In the genomic region with DNA sequence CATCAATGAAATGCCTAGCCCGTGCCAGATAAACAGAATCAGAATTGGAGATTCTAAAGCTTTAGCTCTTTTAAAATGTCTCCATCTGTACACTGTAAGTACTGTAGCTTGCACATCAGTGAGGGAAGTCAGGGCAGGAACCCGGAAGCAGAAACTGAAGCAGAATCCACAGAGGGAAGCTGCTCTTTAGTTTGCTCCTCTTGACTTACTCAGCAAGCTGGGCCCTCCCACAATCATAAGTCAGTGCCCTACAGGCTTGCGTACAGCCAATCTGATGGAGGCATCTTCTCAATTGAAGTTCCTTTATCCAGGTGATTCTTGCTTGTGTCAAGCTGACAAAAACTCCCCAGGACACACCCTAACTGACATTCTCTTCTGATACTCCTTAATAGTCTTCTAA, we compare ENCODE assay signal across 29 mouse cellular contexts. TPM values are rescaled to one million over a fixed set of nuclear protein-coding genes. Genes with fewer than 3 reads are reported as not detected.
DNase-seq lines count a peak whose midpoint lies in the region; ATAC-seq and TF ChIP-seq lines count a peak whose summit lies in the region.
"Had no signal": no experiment of that assay in that cellular context is flagged by ENCODE, and none has a peak within 500 bp of the region (broad histone marks: within the 10 kb centered on the region; RNA-seq: fewer than 3 reads in every experiment).

No protein-coding gene starts in this region.

- ATAC-seq in liver, embryonic 13.5 days (ENCODE audit: low read depth) = no peak
- ATAC-seq in liver, postnatal 0 days = no peak
- ATAC-seq in liver, embryonic 16.5 days (ENCODE audit: low read depth) = no peak
- ATAC-seq in kidney, embryonic 16.5 days (ENCODE audit: low FRiP score, low TSS enrichment) = no peak
- ATAC-seq: forebrain, embryonic 14.5 days; forebrain, postnatal 0 days; hindbrain, embryonic 16.5 days had no signal

- no peak overlapping the region for H3K4me3 ChIP-seq in heart, embryonic 10.5 days
- H3K4me3 ChIP-seq in liver, embryonic 13.5 days (replicated peaks) = no peak overlapping the region
- no peak overlapping the region for H3K4me3 ChIP-seq in liver, postnatal 0 days (ENCODE audit: low read depth, low read length)
- H3K4me3 ChIP-seq in bone marrow macrophage, adult 2 months (ENCODE audit: insufficient read depth, low read length) = no peak overlapping the region
- no peak overlapping the region for H3K4me3 ChIP-seq in liver, embryonic 16.5 days (ENCODE audit: low read depth, low read length)
- no peak overlapping the region for H3K4me3 ChIP-seq in kidney, embryonic 16.5 days (ENCODE audit: low read length)
- H3K4me3 ChIP-seq: embryonic facial prominence, embryonic 12.5 days; embryonic facial prominence, embryonic 15.5 days; gastrocnemius, adult 2 months; heart, embryonic 12.5 days; heart, embryonic 15.5 days; hindbrain, embryonic 10.5 days; hindbrain, embryonic 13.5 days had no signal

- TF ChIP-seq CTCF in liver, postnatal 0 days (IDR thresholded peaks at IDR 0.05; ENCODE audit: low read depth) = no peak
- TF ChIP-seq CTCF in bone marrow macrophage, adult 2 months (IDR thresholded peaks at IDR 0.05; ENCODE audit: low read depth, low read length) = no peak

- no peaks in the 10 kb centered on the region for H3K36me3 ChIP-seq in heart, embryonic 10.5 days
- no peaks in the 10 kb centered on the region for H3K36me3 ChIP-seq in liver, embryonic 13.5 days
- H3K36me3 ChIP-seq in liver, postnatal 0 days (replicated peaks; ENCODE audit: insufficient read depth, low read length) = no peaks in the 10 kb centered on the region
- no peaks in the 10 kb centered on the region for H3K36me3 ChIP-seq in liver, embryonic 16.5 days (ENCODE audit: control insufficient read depth, insufficient read depth)
- H3K36me3 ChIP-seq in kidney, embryonic 16.5 days (ENCODE audit: insufficient read depth, low read length) = no peaks in the 10 kb centered on the region
- H3K36me3 ChIP-seq: embryonic facial prominence, embryonic 12.5 days; embryonic facial prominence, embryonic 15.5 days; G1E; heart, embryonic 12.5 days; heart, embryonic 15.5 days; hindbrain, embryonic 10.5 days; hindbrain, embryonic 13.5 days had no signal

- no peak overlapping the region for H3K4me2 ChIP-seq in liver, embryonic 13.5 days
- H3K4me2 ChIP-seq in liver, postnatal 0 days (ENCODE audit: low read depth, low read length) = no peak overlapping the region
- H3K4me2 ChIP-seq in liver, embryonic 16.5 days (ENCODE audit: low read depth, low read length) = no peak overlapping the region
- no peak overlapping the region for H3K4me2 ChIP-seq in kidney, embryonic 16.5 days (replicated peaks; ENCODE audit: low read depth, low read length)
- H3K4me2 ChIP-seq: embryonic facial prominence, embryonic 12.5 days; embryonic facial prominence, embryonic 15.5 days; heart, embryonic 12.5 days; heart, embryonic 15.5 days; hindbrain, embryonic 13.5 days had no signal

- no peak overlapping the region for H3K9ac ChIP-seq in liver, embryonic 13.5 days
- H3K9ac ChIP-seq in liver, postnatal 0 days (replicated peaks) = no peak overlapping the region
- H3K9ac ChIP-seq in liver, embryonic 16.5 days (ENCODE audit: low read depth, low read length) = no peak overlapping the region
- no peak overlapping the region for H3K9ac ChIP-seq in kidney, embryonic 16.5 days (replicated peaks; ENCODE audit: low read length)
- H3K9ac ChIP-seq: embryonic facial prominence, embryonic 12.5 days; embryonic facial prominence, embryonic 15.5 days; forebrain, postnatal 0 days; heart, embryonic 12.5 days; heart, embryonic 15.5 days; hindbrain, embryonic 13.5 days had no signal

- H3K27me3 ChIP-seq in heart, embryonic 10.5 days (ENCODE audit: insufficient read depth, poor library complexity, severe bottlenecking) = no peaks in the 10 kb centered on the region
- H3K27me3 ChIP-seq in liver, embryonic 13.5 days = peaks cover 6% of the 10 kb centered on the region; the same call in 1 of the 2 replicates
- H3K27me3 ChIP-seq in liver, postnatal 0 days (ENCODE audit: insufficient read depth, low read length) = no peaks in the 10 kb centered on the region
- no peaks in the 10 kb centered on the region for H3K27me3 ChIP-seq in liver, embryonic 16.5 days (ENCODE audit: control insufficient read depth, insufficient read depth, low read depth, low read length)
- no peaks in the 10 kb centered on the region for H3K27me3 ChIP-seq in kidney, embryonic 16.5 days (ENCODE audit: insufficient read depth, low read length)
- H3K27me3 ChIP-seq: CH12.LX; embryonic facial prominence, embryonic 15.5 days; heart, embryonic 12.5 days; heart, embryonic 15.5 days; hindbrain, embryonic 13.5 days had no signal

- TF ChIP-seq POLR2A in bone marrow macrophage, adult 2 months (IDR thresholded peaks at IDR 0.05; ENCODE audit: borderline replicate concordance, low read depth, low read length) = no peak

- 84% methylated on average over 3 of the region's 3 CpGs for WGBS in heart, embryonic 10.5 days
- WGBS in liver, embryonic 13.5 days (ENCODE audit: insufficient replicate concordance) = 82% methylated on average over 3 of the region's 3 CpGs
- 85% methylated on average over 3 of the region's 3 CpGs for WGBS in liver, postnatal 0 days (ENCODE audit: insufficient replicate concordance)
- WGBS in liver, embryonic 16.5 days (ENCODE audit: insufficient replicate concordance) = 81% methylated on average over 3 of the region's 3 CpGs
- 92% methylated on average over 3 of the region's 3 CpGs for WGBS in kidney, embryonic 16.5 days

- peak; percentile 61 for DNase-seq in heart, embryonic 10.5 days (ENCODE audit: low spot score)
- DNase-seq in heart, adult 8-10 months (ENCODE audit: low spot score) = no peak
- DNase-seq in liver, embryonic 13.5 days = no peak
- DNase-seq in liver, postnatal 0 days = no peak
- DNase-seq in cerebellum, adult 8-10 months = no peak
- DNase-seq: adrenal gland, adult 2 months; adrenal gland, postnatal 25 days; cerebellum, adult 18-20 months; cerebellum, adult 9-11 months; cerebellum, postnatal 25 days; forebrain, postnatal 0 days; gastrocnemius, adult 2 months; gastrocnemius, postnatal 14 days; heart, adult 18-20 months; heart, postnatal 10 days; heart, postnatal 36 days had no signal

- no peak overlapping the region for H3K27ac ChIP-seq in heart, embryonic 10.5 days
- H3K27ac ChIP-seq in liver, embryonic 13.5 days = peak overlapping the region; percentile 50
- no peak overlapping the region for H3K27ac ChIP-seq in liver, postnatal 0 days (ENCODE audit: low read depth)
- H3K27ac ChIP-seq in bone marrow macrophage, adult 2 months (ENCODE audit: insufficient read depth, low read depth, low read length) = peak overlapping the region; percentile 42; the same call in 1 of the 2 replicates
- H3K27ac ChIP-seq in liver, embryonic 16.5 days (ENCODE audit: low read length) = peak overlapping the region; percentile 67
- no peak overlapping the region for H3K27ac ChIP-seq in kidney, embryonic 16.5 days (ENCODE audit: low read length)
- H3K27ac ChIP-seq: embryonic facial prominence, embryonic 12.5 days; embryonic facial prominence, embryonic 15.5 days; gastrocnemius, adult 2 months; heart, embryonic 15.5 days; hindbrain, embryonic 10.5 days; hindbrain, embryonic 13.5 days had no signal

- no peaks in the 10 kb centered on the region for H3K9me3 ChIP-seq in heart, embryonic 10.5 days
- H3K9me3 ChIP-seq in liver, embryonic 13.5 days (replicated peaks) = no peaks in the 10 kb centered on the region
- H3K9me3 ChIP-seq in liver, postnatal 0 days (ENCODE audit: low read length) = 0 out of 2 replicates have a peak, but pooled peaks cover 3% of the 10 kb centered on the region
- peaks cover 3% of the 10 kb centered on the region; the same call in 1 of the 2 replicates for H3K9me3 ChIP-seq in liver, embryonic 16.5 days (replicated peaks; ENCODE audit: control insufficient read depth, low read length)
- H3K9me3 ChIP-seq in kidney, embryonic 16.5 days (ENCODE audit: low read length) = 0 out of 2 replicates have a peak, but pooled peaks cover 4% of the 10 kb centered on the region
- H3K9me3 ChIP-seq: embryonic facial prominence, embryonic 12.5 days; embryonic facial prominence, embryonic 15.5 days; G1E; heart, embryonic 12.5 days; heart, embryonic 15.5 days; hindbrain, embryonic 10.5 days had no signal

- H3K4me1 ChIP-seq in heart, embryonic 10.5 days = peaks cover 10% of the 10 kb centered on the region
- H3K4me1 ChIP-seq in liver, embryonic 13.5 days (replicated peaks) = peaks cover 33% of the 10 kb centered on the region
- peaks cover 7% of the 10 kb centered on the region for H3K4me1 ChIP-seq in liver, postnatal 0 days (ENCODE audit: insufficient read depth)
- H3K4me1 ChIP-seq in bone marrow macrophage, adult 2 months (ENCODE audit: control insufficient read depth, insufficient read depth, low read length) = peaks cover 7% of the 10 kb centered on the region
- H3K4me1 ChIP-seq in liver, embryonic 16.5 days (ENCODE audit: control insufficient read depth, low read depth, low read length) = peaks cover 24% of the 10 kb centered on the region
- no peaks in the 10 kb centered on the region for H3K4me1 ChIP-seq in kidney, embryonic 16.5 days (ENCODE audit: insufficient read depth, low read length)
- H3K4me1 ChIP-seq: embryonic facial prominence, embryonic 12.5 days; embryonic facial prominence, embryonic 15.5 days; heart, embryonic 15.5 days; hindbrain, embryonic 10.5 days; hindbrain, embryonic 13.5 days had no signal

- TF ChIP-seq EP300 in liver, postnatal 0 days (IDR thresholded peaks at IDR 0.05; ENCODE audit: low read depth) = no peak

RNA-seq across cellular contexts. Expression of a gene that starts 24.0 kb away (rescaled TPM):
- 5.4 and 5.9 TPM in 2 replicates for polyA plus RNA-seq in heart, embryonic 10.5 days (2016; fragmentation: Nextera tagmentation; extraction: Ambion mirVana)
- 10 to 100 TPM in 3 of 4 experiments, 1 to 10 TPM in 1; 8.5 to 14.1 (median 12.4) TPM for total RNA-seq in heart, adult 8-10 months (2022)
- 1.0 and 1.1 TPM in 2 replicates for polyA plus RNA-seq in liver, embryonic 13.5 days (2015; fragmentation: Nextera tagmentation; extraction: Ambion mirVana)
- polyA plus RNA-seq in liver, postnatal 0 days (2015; fragmentation: Nextera tagmentation; extraction: Ambion mirVana) = 0.92 and 1.00 TPM in 2 replicates
- not detected in 2 replicates for polyA plus RNA-seq in bone marrow macrophage, adult 2 months (2012; ENCODE audit: insufficient read depth, insufficient read length, missing spikeins)
- polyA plus RNA-seq in liver, embryonic 16.5 days (2015; fragmentation: Nextera tagmentation; extraction: Ambion mirVana) = 0.90 and 1.1 TPM in 2 replicates
- 6.7 and 7.8 TPM in 2 replicates for polyA plus RNA-seq in kidney, embryonic 16.5 days (2015; fragmentation: Nextera tagmentation; extraction: Ambion mirVana)
- total RNA-seq: CH12.LX, G1E had no signal
- polyA plus RNA-seq: G1E had no signal

RNA-seq across cellular contexts. Expression of a gene that starts 33.8 kb away (rescaled TPM):
- 9.5 and 14.7 TPM in 2 replicates for polyA plus RNA-seq in heart, embryonic 10.5 days (2016; fragmentation: Nextera tagmentation; extraction: Ambion mirVana)
- total RNA-seq in heart, adult 8-10 months (2022) = 10 to 100 TPM; 21.6 to 25.2 (median 23.0) TPM
- polyA plus RNA-seq in liver, embryonic 13.5 days (2015; fragmentation: Nextera tagmentation; extraction: Ambion mirVana) = 3.4 and 3.5 TPM in 2 replicates
- polyA plus RNA-seq in liver, postnatal 0 days (2015; fragmentation: Nextera tagmentation; extraction: Ambion mirVana) = 4.9 and 5.7 TPM in 2 replicates
- polyA plus RNA-seq in bone marrow macrophage, adult 2 months (2012; ENCODE audit: insufficient read depth, insufficient read length, missing spikeins) = 139 and 145 TPM in 2 replicates
- 2.3 and 3.3 TPM in 2 replicates for polyA plus RNA-seq in liver, embryonic 16.5 days (2015; fragmentation: Nextera tagmentation; extraction: Ambion mirVana)
- 9.8 and 11.5 TPM in 2 replicates for polyA plus RNA-seq in kidney, embryonic 16.5 days (2015; fragmentation: Nextera tagmentation; extraction: Ambion mirVana)

RNA-seq across cellular contexts. Expression of a gene that starts 42.7 kb away (rescaled TPM):
- polyA plus RNA-seq in heart, embryonic 10.5 days (2016; fragmentation: Nextera tagmentation; extraction: Ambion mirVana) = 0.25 and 0.26 TPM in 2 replicates
- under 1 TPM; 0.11 to 0.22 (median 0.16) TPM for total RNA-seq in heart, adult 8-10 months (2022)
- polyA plus RNA-seq in liver, embryonic 13.5 days (2015; fragmentation: Nextera tagmentation; extraction: Ambion mirVana) = 0.16 and 0.20 TPM in 2 replicates
- 0.18 and 0.27 TPM in 2 replicates for polyA plus RNA-seq in liver, postnatal 0 days (2015; fragmentation: Nextera tagmentation; extraction: Ambion mirVana)
- polyA plus RNA-seq in bone marrow macrophage, adult 2 months (2012; ENCODE audit: insufficient read depth, insufficient read length, missing spikeins) = 0.41 and 0.52 TPM in 2 replicates
- polyA plus RNA-seq in liver, embryonic 16.5 days (2015; fragmentation: Nextera tagmentation; extraction: Ambion mirVana) = 0.15 and 0.26 TPM in 2 replicates
- polyA plus RNA-seq in kidney, embryonic 16.5 days (2015; fragmentation: Nextera tagmentation; extraction: Ambion mirVana) = 0.40 and 0.86 TPM in 2 replicates

Comparison
In these comparisons a context has a peak if more than half of its experiments do, and no peak if none do; other contexts are left out.
1. H3K27ac ChIP-seq: peak in liver, embryonic 13.5 days (single experiment), bone marrow macrophage, adult 2 months (single experiment) and liver, embryonic 16.5 days (single experiment); none in heart, embryonic 10.5 days (single experiment), liver, postnatal 0 days (single experiment) and kidney, embryonic 16.5 days (single experiment).